Mouse (Mus musculus): Measurements from ENCODE around the gene Cgrrf1. TPM values are rescaled to one million over a fixed set of nuclear protein-coding genes. Genes with fewer than 3 reads are reported as not detected.
A peak's percentile ranks its signal among the peaks of the same experiment; 100 is the strongest.

The Cgrrf1 gene
- total and polyA plus RNA-seq, 2 experiments from 2014 or later: 10.5 to 16.0 TPM

- peak; percentile 56 for TF ChIP-seq CTCF (IDR thresholded peaks at IDR 0.05; ENCODE audit: low read depth)
- H3K9ac ChIP-seq: peak within 1 kb of the TSS; percentile 90
- DNase-seq: peak; percentile 97
- peaks cover 7% of the 10 kb centered on the region for H3K4me1 ChIP-seq (ENCODE audit: insufficient read depth)
- ATAC-seq: peak; percentile 99
- peak within 1 kb of the TSS; percentile 69 for H3K4me2 ChIP-seq (ENCODE audit: low read depth)
- no peaks in the 10 kb centered on the region for H3K9me3 ChIP-seq (ENCODE audit: low read length)
- peak within 1 kb of the TSS; percentile 89 for H3K27ac ChIP-seq (ENCODE audit: low read depth, low read length)
- under 1% methylated on average over 63 of the region's 65 CpGs for WGBS
- peaks cover 4% of the 10 kb centered on the region for H3K27me3 ChIP-seq (ENCODE audit: insufficient read depth, low read length)
- H3K36me3 ChIP-seq (ENCODE audit: insufficient read depth): no peaks in the 10 kb centered on the region
- H3K4me3 ChIP-seq (ENCODE audit: low read depth, low read length): peak within 1 kb of the TSS; percentile 93
Observed at GRCm38 (mm10) chr14:46821873-46822716, 9.8 kb upstream of the Cgrrf1 start, which contains the start of gene Gmfb. Gene Gmfb, minus strand, starts transcription at chr14:46822242.

GRCm38 (mm10) chr14:46823996-46824395 is 7.9 kb upstream of the Cgrrf1 start:
- no peak for TF ChIP-seq CTCF (IDR thresholded peaks at IDR 0.05; ENCODE audit: low read depth)

GRCm38 (mm10) chr14:46827430-46827829 is 4.5 kb upstream of the Cgrrf1 start:
- H3K4me3 ChIP-seq (ENCODE audit: low read depth, low read length): no peak overlapping the region
- no peak for DNase-seq

More at GRCm38 (mm10) chr14:46823996-46824395, 7.9 kb upstream of the Cgrrf1 start:
- WGBS: 75% methylated on average over 2 of the region's 2 CpGs
- peaks cover 4% of the 10 kb centered on the region for H3K27me3 ChIP-seq (ENCODE audit: insufficient read depth, low read length)
- H3K36me3 ChIP-seq (ENCODE audit: insufficient read depth): no peaks in the 10 kb centered on the region
- no peaks in the 10 kb centered on the region for H3K9me3 ChIP-seq (ENCODE audit: low read length)
- ATAC-seq: no peak
- H3K9ac ChIP-seq: no peak overlapping the region
- DNase-seq: no peak
- no peak overlapping the region for H3K27ac ChIP-seq (ENCODE audit: low read depth, low read length)
- H3K4me3 ChIP-seq (ENCODE audit: low read depth, low read length): no peak overlapping the region
- peaks cover 7% of the 10 kb centered on the region for H3K4me1 ChIP-seq (ENCODE audit: insufficient read depth)
- no peak overlapping the region for H3K4me2 ChIP-seq (ENCODE audit: low read depth)

GRCm38 (mm10) chr14:46831295-46831694 is 630 bp upstream of the Cgrrf1 start:
- peak overlapping the region; percentile 74 for H3K4me3 ChIP-seq (ENCODE audit: low read depth, low read length)
- no peak for TF ChIP-seq CTCF (IDR thresholded peaks at IDR 0.05; ENCODE audit: low read depth)
- H3K9ac ChIP-seq: peak overlapping the region; percentile 54; the same call in 1 of the 2 replicates
- H3K9me3 ChIP-seq (ENCODE audit: low read length): no peaks in the 10 kb centered on the region
- ATAC-seq (no peak), DNase-seq (peak; percentile 7)
- H3K4me1 ChIP-seq (ENCODE audit: insufficient read depth): no peaks in the 10 kb centered on the region
- H3K36me3 ChIP-seq (ENCODE audit: insufficient read depth): no peaks in the 10 kb centered on the region
- WGBS: 5% methylated on average over 4 of the region's 4 CpGs
- H3K27ac ChIP-seq (ENCODE audit: low read depth, low read length): no peak overlapping the region
- no peaks in the 10 kb centered on the region for H3K27me3 ChIP-seq (ENCODE audit: insufficient read depth, low read length)
- peak overlapping the region; percentile 94 for H3K4me2 ChIP-seq (ENCODE audit: low read depth)

More at GRCm38 (mm10) chr14:46827430-46827829, 4.5 kb upstream of the Cgrrf1 start:
- no peak for TF ChIP-seq CTCF (IDR thresholded peaks at IDR 0.05; ENCODE audit: low read depth)
- Histone ChIP-seq H3K4me1 (ENCODE audit: insufficient read depth) (no peaks in the 10 kb centered on the region), H3K4me2 (ENCODE audit: low read depth) (no peak overlapping the region), H3K27me3 (ENCODE audit: insufficient read depth, low read length) (peaks cover 4% of the 10 kb centered on the region), H3K9ac (no peak overlapping the region), H3K9me3 (ENCODE audit: low read length) (no peaks in the 10 kb centered on the region), H3K27ac (ENCODE audit: low read depth, low read length) (no peak overlapping the region), H3K36me3 (ENCODE audit: insufficient read depth) (no peaks in the 10 kb centered on the region)
- no peak for ATAC-seq
- WGBS: 79% methylated on average over 1 of the region's 1 CpGs

GRCm38 (mm10) chr14:46832354-46833272 is 688 bp downstream of the Cgrrf1 start:
- peak; percentile 13 for ATAC-seq
- H3K27me3 ChIP-seq (ENCODE audit: insufficient read depth, low read length): no peaks in the 10 kb centered on the region
- TF ChIP-seq CTCF (IDR thresholded peaks at IDR 0.05; ENCODE audit: low read depth): no peak
- peak; percentile 31 for DNase-seq
- no peaks in the 10 kb centered on the region for H3K4me1 ChIP-seq (ENCODE audit: insufficient read depth)
- H3K4me3 ChIP-seq (ENCODE audit: low read depth, low read length): peak overlapping the region; percentile 74
- no peaks in the 10 kb centered on the region for H3K9me3 ChIP-seq (ENCODE audit: low read length)
- H3K9ac ChIP-seq: peak overlapping the region; percentile 54
- peak overlapping the region; percentile 94 for H3K4me2 ChIP-seq (ENCODE audit: low read depth)
- H3K27ac ChIP-seq (ENCODE audit: low read depth, low read length): no peak overlapping the region
- H3K36me3 ChIP-seq (ENCODE audit: insufficient read depth): no peaks in the 10 kb centered on the region
- WGBS: 6% methylated on average over 40 of the region's 40 CpGs

GRCm38 (mm10) chr14:46839326-46839725 is 7.4 kb downstream of the Cgrrf1 start:
- no peak overlapping the region for H3K9ac ChIP-seq
- no peak for TF ChIP-seq CTCF (IDR thresholded peaks at IDR 0.05; ENCODE audit: low read depth)
- no peaks in the 10 kb centered on the region for H3K36me3 ChIP-seq (ENCODE audit: insufficient read depth)
- WGBS: 71% methylated on average over 4 of the region's 4 CpGs
- no peak overlapping the region for H3K4me2 ChIP-seq (ENCODE audit: low read depth)
- H3K4me3 ChIP-seq (ENCODE audit: low read depth, low read length): no peak overlapping the region
- H3K9me3 ChIP-seq (ENCODE audit: low read length): no peaks in the 10 kb centered on the region
- H3K4me1 ChIP-seq (ENCODE audit: insufficient read depth): no peaks in the 10 kb centered on the region
- H3K27ac ChIP-seq (ENCODE audit: low read depth, low read length): no peak overlapping the region
- no peak for ATAC-seq
- no peak for DNase-seq
- H3K27me3 ChIP-seq (ENCODE audit: insufficient read depth, low read length): no peaks in the 10 kb centered on the region
